Mouse (Mus musculus) bone marrow macrophage, adult 2 months (primary cell): ENCODE results near the gene Gm45837. TPM values are rescaled to one million over a fixed set of nuclear protein-coding genes. Genes with fewer than 3 reads are reported as not detected.

Experiments
- H3K27ac ChIP-seq: 2 replicates; pipeline ENCODE4 v1.5.1; 2012; ENCODE audit warnings: low read depth, low read length; ENCODE audit not compliant: insufficient read depth
- H3K4me1 ChIP-seq: 2 replicates; pipeline ENCODE4 v1.6.1; 2012; ENCODE audit warnings: low read length; ENCODE audit not compliant: control insufficient read depth, insufficient read depth
- H3K4me3 ChIP-seq: 2 replicates; pipeline ENCODE4 v1.5.1; 2012; ENCODE audit warnings: mild to moderate bottlenecking, low read length, moderate library complexity; ENCODE audit not compliant: insufficient read depth
- CTCF ChIP-seq: IDR thresholded peaks from 2 replicates; pipeline ENCODE4 v1.5.1; 2012; ENCODE audit warnings: low read depth, mild to moderate bottlenecking, low read length, moderate library complexity
- POLR2A ChIP-seq: IDR thresholded peaks from 2 replicates; pipeline ENCODE4 v1.6.1; 2012; ENCODE audit warnings: mild to moderate bottlenecking, low read depth, low read length, borderline replicate concordance
- polyA plus RNA-seq: library from polyadenylated mRNA; stranded (reverse); fragments of >200 nt; gene quantifications from 2 replicates; pipeline ENCODE4 v1.2.4, GENCODE M21; 2012; ENCODE audit not compliant: missing spikeins, insufficient read depth, insufficient read length

Gm45837 gene
- polyA plus RNA-seq, 1 experiment = 11.2 TPM

GRCm38 (mm10) chr7:101487102-101487501 lies 76.4 kb downstream of the Gm45837 start:
- Histone ChIP-seq H3K4me3 (no peak overlapping the region), H3K27ac (no peak overlapping the region), H3K4me1 (no peaks in the 10 kb centered on the region)
- TF ChIP-seq CTCF = no peak
- TF ChIP-seq POLR2A = no peak

GRCm38 (mm10) chr7:101490952-101491351 lies 80.3 kb downstream of the Gm45837 start:
- Histone ChIP-seq H3K4me1 (no peaks in the 10 kb centered on the region), H3K27ac (no peak overlapping the region)
- TF ChIP-seq CTCF (no peak), POLR2A (no peak)

GRCm38 (mm10) chr7:101498385-101498784 lies 87.7 kb downstream of the Gm45837 start:
- no peak overlapping the region for H3K4me3 ChIP-seq
- no peak overlapping the region for H3K27ac ChIP-seq
- 0 out of 2 replicates have a peak, but pooled peaks cover 3% of the 10 kb centered on the region for H3K4me1 ChIP-seq
- no peak for TF ChIP-seq POLR2A
- no peak for TF ChIP-seq CTCF

More at GRCm38 (mm10) chr7:101490952-101491351, 80.3 kb downstream of the Gm45837 start:
- H3K4me3 ChIP-seq = no peak overlapping the region

GRCm38 (mm10) chr7:101499251-101499650 lies 88.6 kb downstream of the Gm45837 start:
- Histone ChIP-seq H3K4me3 (no peak overlapping the region), H3K4me1 (peaks cover 8% of the 10 kb centered on the region), H3K27ac (no peak overlapping the region)
- TF ChIP-seq POLR2A (no peak), CTCF (no peak)

GRCm38 (mm10) chr7:101499701-101500100 lies 89.0 kb downstream of the Gm45837 start:
- TF ChIP-seq POLR2A (no peak), CTCF (no peak)
- H3K4me1 ChIP-seq = peaks cover 11% of the 10 kb centered on the region
- H3K27ac ChIP-seq = no peak overlapping the region
- no peak overlapping the region for H3K4me3 ChIP-seq

- TF ChIP-seq POLR2A (no peak), CTCF (no peak)
- Histone ChIP-seq H3K27ac (no peak overlapping the region), H3K4me1 (peaks cover 13% of the 10 kb centered on the region), H3K4me3 (no peak overlapping the region)
Observed at GRCm38 (mm10) chr7:101501236-101501635, 90.5 kb downstream of the Gm45837 start.

GRCm38 (mm10) chr7:101501675-101502074 lies 91.0 kb downstream of the Gm45837 start:
- Histone ChIP-seq H3K4me3 (no peak overlapping the region), H3K4me1 (peaks cover 13% of the 10 kb centered on the region), H3K27ac (no peak overlapping the region)
- TF ChIP-seq POLR2A (no peak), CTCF (no peak)

GRCm38 (mm10) chr7:101503351-101503750 lies 92.7 kb downstream of the Gm45837 start:
- Histone ChIP-seq H3K4me3 (no peak overlapping the region), H3K27ac (no peak overlapping the region)

GRCm38 (mm10) chr7:101503803-101504202 lies 93.1 kb downstream of the Gm45837 start:
- TF ChIP-seq POLR2A = no peak
- TF ChIP-seq CTCF = no peak
- H3K4me3 ChIP-seq = no peak overlapping the region
- peaks cover 11% of the 10 kb centered on the region for H3K4me1 ChIP-seq
- no peak overlapping the region for H3K27ac ChIP-seq

More at GRCm38 (mm10) chr7:101503351-101503750, 92.7 kb downstream of the Gm45837 start:
- TF ChIP-seq POLR2A = no peak
- peak; percentile 73 for TF ChIP-seq CTCF
- peaks cover 12% of the 10 kb centered on the region for H3K4me1 ChIP-seq

GRCm38 (mm10) chr7:101504507-101504906 lies 93.8 kb downstream of the Gm45837 start:
- TF ChIP-seq POLR2A (no peak), CTCF (no peak)
- H3K27ac ChIP-seq = no peak overlapping the region
- H3K4me1 ChIP-seq = peaks cover 11% of the 10 kb centered on the region
- H3K4me3 ChIP-seq = peak overlapping the region; percentile 22

GRCm38 (mm10) chr7:101509212-101509611 lies 98.5 kb downstream of the Gm45837 start:
- Histone ChIP-seq H3K27ac (no peak overlapping the region), H3K4me3 (no peak overlapping the region), H3K4me1 (peaks cover 5% of the 10 kb centered on the region)
- TF ChIP-seq POLR2A = no peak
- no peak for TF ChIP-seq CTCF
